8 mouse cellular contexts compared by ENCODE assay signal in genomic region chr11:69098762-69099091, GRCm38 (mm10). TPM values are rescaled to one million over a fixed set of nuclear protein-coding genes. Genes with fewer than 3 reads are reported as not detected.
DNase-seq lines count a peak whose midpoint lies in the region; ATAC-seq lines count a peak whose summit lies in the region.

No protein-coding gene starts in this region.

- peaks cover 66% of the 10 kb centered on the region for H3K4me1 ChIP-seq in hindbrain, embryonic 13.5 days (replicated peaks)

- H3K27ac ChIP-seq in hindbrain, embryonic 13.5 days, result peak overlapping the region; percentile 88

- ATAC-seq in hindbrain, embryonic 13.5 days (ENCODE audit: low FRiP score), result no peak

- peak overlapping the region; percentile 97 for H3K4me2 ChIP-seq in hindbrain, embryonic 13.5 days

- H3K4me3 ChIP-seq in hindbrain, embryonic 13.5 days, result peak overlapping the region; percentile 50

- peak; percentile 100 for DNase-seq in Muller cell, postnatal 12 days (ENCODE audit: inconsistent ontology term)
- peak; percentile 99 to 100 for DNase-seq in cerebellum, postnatal 14 days
- peak; percentile 94 for DNase-seq in frontal cortex, postnatal 14 days (ENCODE audit: low spot score in 2 of 2)
- peak; percentile 96 for DNase-seq in left cerebral cortex, adult 11 months (ENCODE audit: low spot score)
- peak; percentile 99 for DNase-seq in lung, postnatal 36 days
- DNase-seq in retina, embryonic 14.5 days (ENCODE audit: low spot score), result peak; percentile 95
- peak; percentile 88 to 92 for DNase-seq in thymus, postnatal 36 days

- peak overlapping the region; percentile 75 for H3K9ac ChIP-seq in hindbrain, embryonic 13.5 days

- 0 out of 2 replicates have a peak, but pooled peaks cover 2% of the 10 kb centered on the region for H3K27me3 ChIP-seq in hindbrain, embryonic 13.5 days

- no peaks in the 10 kb centered on the region for H3K9me3 ChIP-seq in hindbrain, embryonic 13.5 days

- WGBS in hindbrain, embryonic 13.5 days, result under 1% methylated on average over 19 of the region's 19 CpGs

- H3K36me3 ChIP-seq in hindbrain, embryonic 13.5 days, result peaks cover 31% of the 10 kb centered on the region

RNA-seq across cellular contexts. Expression of gene Per1, which starts 3.7 kb away (rescaled TPM):
- 7.4 and 9.4 TPM in 2 replicates for polyA plus RNA-seq in hindbrain, embryonic 13.5 days (2015; fragmentation: Nextera tagmentation; extraction: Ambion mirVana)

RNA-seq across cellular contexts. Expression of gene Vamp2, which starts 10.4 kb away (rescaled TPM):
- 217 and 227 TPM in 2 replicates for polyA plus RNA-seq in hindbrain, embryonic 13.5 days (2015; fragmentation: Nextera tagmentation; extraction: Ambion mirVana)

RNA-seq across cellular contexts. Expression of gene Hes7, which starts 21.5 kb away (rescaled TPM):
- 0.26 and 0.35 TPM in 2 replicates for polyA plus RNA-seq in hindbrain, embryonic 13.5 days (2015; fragmentation: Nextera tagmentation; extraction: Ambion mirVana)

RNA-seq across cellular contexts. Expression of gene 9130213A22Rik, which starts 23.7 kb away (rescaled TPM):
- 0.13 and 0.25 TPM in 2 replicates for polyA plus RNA-seq in hindbrain, embryonic 13.5 days (2015; fragmentation: Nextera tagmentation; extraction: Ambion mirVana)

RNA-seq across cellular contexts. Expression of gene Aloxe3, which starts 27.0 kb away (rescaled TPM):
- 0.71 and 1.3 TPM in 2 replicates for polyA plus RNA-seq in hindbrain, embryonic 13.5 days (2015; fragmentation: Nextera tagmentation; extraction: Ambion mirVana)
